In the genomic region with DNA sequence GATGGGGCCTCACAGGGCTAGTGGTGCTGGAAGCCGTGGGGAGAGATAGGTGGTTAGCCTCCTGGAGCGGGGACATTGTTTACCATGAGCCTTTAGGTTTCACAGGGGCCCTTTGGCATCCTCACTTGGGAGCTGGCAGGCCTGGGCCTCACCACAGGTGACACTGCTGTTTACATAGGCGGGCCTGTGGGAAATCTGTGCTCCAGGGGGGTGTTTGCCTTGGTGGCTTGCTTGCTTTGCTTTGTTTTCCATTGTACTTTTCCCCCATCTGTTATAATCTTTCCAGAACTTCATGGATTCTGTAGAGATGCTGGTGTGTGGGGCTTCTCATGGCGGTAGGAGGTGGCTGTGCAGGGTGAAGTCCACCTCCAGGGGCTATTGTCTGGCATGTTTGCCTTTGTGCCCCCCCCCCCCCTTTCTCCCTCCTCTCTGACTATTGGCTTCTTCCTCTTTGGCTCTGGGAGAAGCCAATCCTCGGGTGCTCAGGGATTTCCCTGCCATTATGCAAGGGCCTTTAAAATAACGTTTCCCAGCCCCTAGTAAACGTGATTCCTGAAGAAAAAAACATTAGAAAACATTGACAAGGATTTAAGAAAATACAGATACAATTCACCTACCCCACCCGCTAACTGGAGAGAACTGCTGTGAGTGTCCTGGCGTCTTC, we compare ENCODE assay signal across 8 mouse cellular contexts. TPM values are rescaled to one million over a fixed set of nuclear protein-coding genes. Genes with fewer than 3 reads are reported as not detected.
DNase-seq lines count a peak whose midpoint lies in the region; ATAC-seq and TF ChIP-seq lines count a peak whose summit lies in the region.

No protein-coding gene starts in this region.

- peaks cover 80% of the 10 kb centered on the region for H3K4me1 ChIP-seq in embryonic facial prominence, embryonic 15.5 days
- H3K4me1 ChIP-seq in intestine, postnatal 0 days (replicated peaks; ENCODE audit: control insufficient read depth, insufficient read depth, low read length), result peaks cover 32% of the 10 kb centered on the region

- TF ChIP-seq CTCF in left cerebral cortex, adult 2 months (IDR thresholded peaks at IDR 0.05), result no peak
- TF ChIP-seq CTCF in intestine, postnatal 0 days (IDR thresholded peaks at IDR 0.05; ENCODE audit: low read depth), result no peak

- peak overlapping the region; percentile 80 for H3K4me2 ChIP-seq in embryonic facial prominence, embryonic 15.5 days (replicated peaks)
- H3K4me2 ChIP-seq in intestine, postnatal 0 days (replicated peaks; ENCODE audit: low read depth), result peak overlapping the region; percentile 70
- peak overlapping the region; percentile 92 for H3K4me2 ChIP-seq in myocyte (ENCODE audit: low read depth)

- H3ac ChIP-seq in myocyte (ENCODE audit: control insufficient read depth, insufficient read length), result no peak overlapping the region

- no peaks in the 10 kb centered on the region for H3K27me3 ChIP-seq in embryonic facial prominence, embryonic 15.5 days
- no peaks in the 10 kb centered on the region for H3K27me3 ChIP-seq in intestine, postnatal 0 days (replicated peaks; ENCODE audit: control insufficient read depth, insufficient read depth, low read length)
- H3K27me3 ChIP-seq in myocyte (ENCODE audit: control insufficient read depth, insufficient read depth, insufficient read length), result no peaks in the 10 kb centered on the region

- H3K9me3 ChIP-seq in embryonic facial prominence, embryonic 15.5 days (replicated peaks), result no peaks in the 10 kb centered on the region
- no peaks in the 10 kb centered on the region for H3K9me3 ChIP-seq in intestine, postnatal 0 days (ENCODE audit: control insufficient read depth)

- H3K36me3 ChIP-seq in embryonic facial prominence, embryonic 15.5 days, result 0 out of 2 replicates have a peak, but pooled peaks cover under 1% of the 10 kb centered on the region
- H3K36me3 ChIP-seq in intestine, postnatal 0 days (ENCODE audit: control insufficient read depth, insufficient read depth), result no peaks in the 10 kb centered on the region
- no peaks in the 10 kb centered on the region for H3K36me3 ChIP-seq in myocyte (ENCODE audit: control insufficient read depth, insufficient read depth)

- ATAC-seq in embryonic facial prominence, embryonic 15.5 days (ENCODE audit: insufficient number of reproducible peaks, low FRiP score, low TSS enrichment, low read depth), result no peak
- ATAC-seq in intestine, postnatal 0 days, result peak; percentile 54

- intact Hi-C loops in left cerebral cortex, adult 2 months (cut with DNase I), result no loop called here
- intact Hi-C loops in left cerebral cortex, postnatal 36 days (cut with DNase I), result loop anchor here (5.0 kb wide), 1 partner anchor 33 kb away; no protein-coding TSS in a partner anchor

- DNase-seq in left cerebral cortex, adult 2 months (ENCODE audit: extremely low spot score in 1 of 2, low spot score in 2 of 2), result no peak
- no peak for DNase-seq in left cerebral cortex, postnatal 36 days (ENCODE audit: low spot score in 2 of 2)
- no peak for DNase-seq in cerebellum, adult 11 months
- no peak for DNase-seq in urinary bladder, postnatal 4 days (ENCODE audit: low spot score in 2 of 2)
- no peak for DNase-seq in cerebellum, postnatal 14 days

- H3K79me2 ChIP-seq in myocyte (ENCODE audit: control insufficient read depth, insufficient read depth), result peaks cover 81% of the 10 kb centered on the region

- peak overlapping the region; percentile 54; the same call in 1 of the 2 replicates for H3K27ac ChIP-seq in left cerebral cortex, adult 2 months
- H3K27ac ChIP-seq in embryonic facial prominence, embryonic 15.5 days (replicated peaks), result peak overlapping the region; percentile 99
- H3K27ac ChIP-seq in intestine, postnatal 0 days (ENCODE audit: low read depth, low read length), result peak overlapping the region; percentile 94; the same call in 1 of the 2 replicates

- WGBS in embryonic facial prominence, embryonic 15.5 days, result 34% methylated on average over 9 of the region's 9 CpGs
- 19% methylated on average over 9 of the region's 9 CpGs for WGBS in intestine, postnatal 0 days

- H3K9ac ChIP-seq in embryonic facial prominence, embryonic 15.5 days, result no peak overlapping the region
- H3K9ac ChIP-seq in intestine, postnatal 0 days (ENCODE audit: low read depth, low read length), result 0 out of 2 replicates have a peak overlapping the region, but pooled peaks have one; percentile 41

- TF ChIP-seq POLR2A in myocyte (IDR thresholded peaks at IDR 0.05; ENCODE audit: insufficient read length, low read depth), result no peak

- H3K4me3 ChIP-seq in left cerebral cortex, adult 2 months, result peak overlapping the region; percentile 84
- H3K4me3 ChIP-seq in embryonic facial prominence, embryonic 15.5 days (replicated peaks), result peak overlapping the region; percentile 77
- H3K4me3 ChIP-seq in intestine, postnatal 0 days (ENCODE audit: low read depth, low read length), result peak overlapping the region; percentile 67; the same call in 1 of the 2 replicates
- H3K4me3 ChIP-seq in myocyte, result peak overlapping the region; percentile 89

TF ChIP-seq in myocyte, 11 proteins besides CTCF, POLR2A, EP300 and RAD21:
- no peak for TF ChIP-seq USF1 (IDR thresholded peaks at IDR 0.05; ENCODE audit: low read depth)
- TF ChIP-seq POLR2AphosphoS2 (IDR thresholded peaks at IDR 0.05; ENCODE audit: insufficient read length, low read depth), result peak; percentile 17
- TF ChIP-seq CEBPB (IDR thresholded peaks at IDR 0.05; ENCODE audit: insufficient read depth, poor library complexity, severe bottlenecking), result no peak

RNA-seq across cellular contexts. Expression of a gene that starts 3.6 kb away (rescaled TPM):
- total RNA-seq in left cerebral cortex, adult 2 months (2021), result 100 to 1,000 TPM; 268 to 280 TPM
- total RNA-seq in left cerebral cortex, postnatal 36 days (2021), result 100 to 1,000 TPM; 257 to 259 TPM
- 54.0 and 56.2 TPM in 2 replicates for polyA plus RNA-seq in embryonic facial prominence, embryonic 15.5 days (2015; fragmentation: Nextera tagmentation; extraction: Ambion mirVana)
- 17.7 and 18.9 TPM in 2 replicates for polyA plus RNA-seq in intestine, postnatal 0 days (2015; fragmentation: Nextera tagmentation; extraction: Ambion mirVana)
- polyA plus RNA-seq in myocyte (2012; fragmentation: generic; extraction: Trizol), result 76.2 TPM

RNA-seq across cellular contexts. Expression of a gene that starts 59.1 kb away (rescaled TPM):
- total RNA-seq in left cerebral cortex, adult 2 months (2021), result 10 to 100 TPM; 26.8 to 29.3 TPM
- total RNA-seq in left cerebral cortex, postnatal 36 days (2021), result 10 to 100 TPM; 27.3 to 33.7 TPM
- polyA plus RNA-seq in embryonic facial prominence, embryonic 15.5 days (2015; fragmentation: Nextera tagmentation; extraction: Ambion mirVana), result 9.4 and 10.0 TPM in 2 replicates
- 3.1 and 3.8 TPM in 2 replicates for polyA plus RNA-seq in intestine, postnatal 0 days (2015; fragmentation: Nextera tagmentation; extraction: Ambion mirVana)
- 60.6 TPM for polyA plus RNA-seq in myocyte (2012; fragmentation: generic; extraction: Trizol)
